Mouse (Mus musculus) myocyte (in vitro differentiated cells): ENCODE data around the gene Gprc5c. TPM values are rescaled to one million over a fixed set of nuclear protein-coding genes. Genes with fewer than 3 reads are reported as not detected.

ENCODE experiments used
- H3K27me3 ChIP-seq: one replicate; pipeline ENCODE4 v1.6.1; 2011; ENCODE audit not compliant: control insufficient read depth, insufficient read depth, insufficient read length
- H3K36me3 ChIP-seq: one replicate; pipeline ENCODE4 v1.6.1; 2011; ENCODE audit not compliant: control insufficient read depth, insufficient read depth
- H3K4me2 ChIP-seq: one replicate; pipeline ENCODE4 v1.6.1; 2011; ENCODE audit warnings: low read depth, control low read depth
- H3K4me3 ChIP-seq: one replicate; pipeline ENCODE4 v1.5.1; 2011; ENCODE audit warnings: mild to moderate bottlenecking, control low read depth, moderate library complexity
- H3K79me2 ChIP-seq: one replicate; pipeline ENCODE4 v1.6.1; 2011; ENCODE audit not compliant: control insufficient read depth, insufficient read depth
- H3ac ChIP-seq: one replicate; pipeline ENCODE4 v1.6.1; 2011; ENCODE audit not compliant: control insufficient read depth, insufficient read length
- CEBPB ChIP-seq: IDR thresholded peaks from 2 replicates; pipeline ENCODE4 v1.6.1; 2011; ENCODE audit warnings: mild to moderate bottlenecking, moderate library complexity; ENCODE audit not compliant: poor library complexity, insufficient read depth, severe bottlenecking
- E2F4 ChIP-seq: IDR thresholded peaks from one replicate; pipeline ENCODE4 v1.6.1; 2011; ENCODE audit warnings: mild to moderate bottlenecking, control low read depth, moderate library complexity; ENCODE audit not compliant: insufficient read depth
- MAX ChIP-seq: IDR thresholded peaks from one replicate; pipeline ENCODE4 v1.6.1; 2011; ENCODE audit warnings: low read depth, mild to moderate bottlenecking, control low read depth
- MYOD1 ChIP-seq, 3 experiments: IDR thresholded peaks; one replicate each; pipeline ENCODE4 v1.6.1; 2011; ENCODE audit warnings: control low read depth in 2 of 3, low read depth in 2 of 3, mild to moderate bottlenecking in 2 of 3, moderate library complexity in 1 of 3; ENCODE audit not compliant: insufficient read length in 2 of 3, control insufficient read depth in 1 of 3
- MYOG ChIP-seq, 3 experiments: IDR thresholded peaks; one replicate each; pipeline ENCODE4 v1.6.1; 2011; ENCODE audit warnings: control low read depth in 2 of 3, low read depth in 2 of 3, mild to moderate bottlenecking in 2 of 3; ENCODE audit not compliant: insufficient read length in 2 of 3, control insufficient read depth in 1 of 3, insufficient read depth in 1 of 3
- POLR2A ChIP-seq: IDR thresholded peaks from one replicate; pipeline ENCODE4 v1.6.1; 2011; ENCODE audit warnings: low read depth, mild to moderate bottlenecking, control low read depth, moderate library complexity; ENCODE audit not compliant: insufficient read length
- POLR2AphosphoS2 ChIP-seq: IDR thresholded peaks from one replicate; pipeline ENCODE4 v1.6.1; 2011; ENCODE audit warnings: low read depth, control low read depth; ENCODE audit not compliant: insufficient read length
- REST ChIP-seq: IDR thresholded peaks from one replicate; pipeline ENCODE4 v1.6.1; 2011; ENCODE audit warnings: mild to moderate bottlenecking, control low read depth, moderate library complexity; ENCODE audit not compliant: insufficient read depth, insufficient read length
- SRF ChIP-seq: IDR thresholded peaks from one replicate; pipeline ENCODE4 v1.6.1; 2011; ENCODE audit warnings: low read depth; ENCODE audit not compliant: control insufficient read depth, insufficient read length
- TCF12 ChIP-seq: IDR thresholded peaks from one replicate; pipeline ENCODE4 v1.6.1; 2011; ENCODE audit warnings: mild to moderate bottlenecking, control low read depth; ENCODE audit not compliant: poor library complexity, insufficient read depth, severe bottlenecking
- TCF3 ChIP-seq: IDR thresholded peaks from one replicate; pipeline ENCODE4 v1.6.1; 2011; ENCODE audit warnings: low read depth, control low read depth; ENCODE audit not compliant: insufficient read length
- USF1 ChIP-seq: IDR thresholded peaks from one replicate; pipeline ENCODE4 v1.6.1; 2011; ENCODE audit warnings: low read depth, mild to moderate bottlenecking, control low read depth, moderate library complexity
- polyA plus RNA-seq: library from polyadenylated mRNA; unstranded; fragments of >200 nt; fragmentation: generic; extraction: Trizol; gene quantifications from one replicate; pipeline ENCODE4 v1.2.1, GENCODE M21; 2012; ENCODE audit warnings: missing spikeins

Gprc5c gene
- polyA plus RNA-seq, 1 experiment = 172 TPM

DNA sequence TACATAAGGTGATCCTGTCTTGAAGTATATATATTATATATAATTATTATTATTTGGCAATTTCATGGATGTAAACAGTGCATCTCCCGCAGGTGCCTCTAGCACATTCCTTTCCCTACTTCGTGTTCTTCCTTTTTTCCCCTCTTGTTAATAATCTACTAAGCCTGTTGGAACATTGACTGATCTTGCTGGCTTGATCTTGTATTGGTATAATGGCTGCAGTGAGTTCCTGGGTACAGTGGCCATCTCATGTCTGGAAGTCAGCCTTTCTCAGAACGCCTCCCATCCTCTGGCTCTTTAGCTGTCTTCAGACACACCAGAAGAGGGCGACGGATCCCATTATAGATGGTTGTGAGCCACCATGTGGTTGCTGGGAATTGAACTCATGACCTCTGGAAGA is 5.2 kb downstream of the Gprc5c start:
- peaks cover 5% of the 10 kb centered on the region for H3K27me3 ChIP-seq
- H3K79me2 ChIP-seq = peaks cover 9% of the 10 kb centered on the region
- no peaks in the 10 kb centered on the region for H3K36me3 ChIP-seq
- no peak overlapping the region for H3ac ChIP-seq
- no peak overlapping the region for H3K4me3 ChIP-seq
- TF ChIP-seq MYOD1 (IDR thresholded peaks at IDR 0.05; ENCODE audit: control insufficient read depth in 1 of 3, insufficient read length in 2 of 3, low read depth in 2 of 3) (no peak), POLR2AphosphoS2 (no peak), POLR2A (no peak), TCF3 (no peak), E2F4 (no peak), CEBPB (no peak), MYOG (IDR thresholded peaks at IDR 0.05; ENCODE audit: control insufficient read depth in 1 of 3, insufficient read depth in 1 of 3, insufficient read length in 2 of 3, low read depth in 2 of 3) (no peak), TCF12 (no peak), USF1 (no peak), SRF (no peak), MAX (no peak), REST (no peak)
- H3K4me2 ChIP-seq = no peak overlapping the region

DNA sequence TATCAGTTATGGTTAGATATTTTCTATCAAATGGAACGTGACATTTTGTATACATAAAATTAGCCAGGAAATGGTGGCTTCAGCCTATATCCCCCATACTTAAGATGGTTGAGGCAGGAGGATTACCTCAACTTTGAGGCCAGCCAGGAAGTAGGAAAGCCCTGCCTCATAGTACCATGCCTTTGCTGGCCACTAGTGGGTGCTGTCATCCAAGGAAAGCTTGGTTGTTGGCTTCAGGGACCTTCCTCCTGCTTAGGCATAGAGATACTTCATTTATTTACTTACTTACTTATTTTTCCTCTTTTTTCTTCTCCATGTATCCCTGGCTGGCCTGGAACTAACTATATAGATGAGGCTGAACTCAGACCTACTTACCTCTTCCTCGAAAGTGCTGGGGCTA is 7.7 kb downstream of the Gprc5c start:
- Histone ChIP-seq H3K79me2 (peaks cover under 1% of the 10 kb centered on the region), H3ac (no peak overlapping the region), H3K27me3 (no peaks in the 10 kb centered on the region), H3K4me3 (no peak overlapping the region), H3K36me3 (no peaks in the 10 kb centered on the region), H3K4me2 (no peak overlapping the region)
- no peak for TF ChIP-seq TCF12
- TF ChIP-seq POLR2AphosphoS2 = no peak
- no peak for TF ChIP-seq USF1
- no peak for TF ChIP-seq CEBPB
- TF ChIP-seq MYOD1 (IDR thresholded peaks at IDR 0.05; ENCODE audit: control insufficient read depth in 1 of 3, insufficient read length in 2 of 3, low read depth in 2 of 3) = no peak
- no peak for TF ChIP-seq TCF3
- TF ChIP-seq SRF = no peak

DNA sequence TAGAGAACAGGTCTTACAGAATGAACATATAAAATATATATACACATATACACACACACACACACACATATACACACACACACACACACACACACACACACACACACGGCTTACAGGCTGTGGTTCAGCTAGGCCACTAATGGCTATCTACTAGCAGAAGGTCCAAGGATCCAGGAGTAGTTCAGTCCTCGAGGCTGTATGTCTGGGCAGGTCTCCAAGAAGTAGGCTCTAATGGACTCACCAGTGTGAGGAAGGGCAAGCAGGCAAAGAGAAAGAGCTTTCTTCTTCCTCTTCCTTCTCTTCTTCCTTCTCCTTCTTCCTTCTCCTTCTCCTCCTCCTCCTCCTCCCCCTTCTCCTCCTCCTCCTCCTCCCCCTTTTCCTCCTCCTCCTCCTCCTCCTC is 10.1 kb downstream of the Gprc5c start:
- no peaks in the 10 kb centered on the region for H3K79me2 ChIP-seq
- TF ChIP-seq POLR2A (no peak), SRF (no peak), MYOG (IDR thresholded peaks at IDR 0.05; ENCODE audit: control insufficient read depth in 1 of 3, insufficient read depth in 1 of 3, insufficient read length in 2 of 3, low read depth in 2 of 3) (no peak), MAX (no peak), USF1 (no peak), POLR2AphosphoS2 (no peak), CEBPB (no peak), TCF3 (no peak), E2F4 (no peak)
- H3ac ChIP-seq = no peak overlapping the region
- H3K4me2 ChIP-seq = no peak overlapping the region
- no peak overlapping the region for H3K4me3 ChIP-seq
- no peaks in the 10 kb centered on the region for H3K36me3 ChIP-seq
- no peaks in the 10 kb centered on the region for H3K27me3 ChIP-seq

DNA sequence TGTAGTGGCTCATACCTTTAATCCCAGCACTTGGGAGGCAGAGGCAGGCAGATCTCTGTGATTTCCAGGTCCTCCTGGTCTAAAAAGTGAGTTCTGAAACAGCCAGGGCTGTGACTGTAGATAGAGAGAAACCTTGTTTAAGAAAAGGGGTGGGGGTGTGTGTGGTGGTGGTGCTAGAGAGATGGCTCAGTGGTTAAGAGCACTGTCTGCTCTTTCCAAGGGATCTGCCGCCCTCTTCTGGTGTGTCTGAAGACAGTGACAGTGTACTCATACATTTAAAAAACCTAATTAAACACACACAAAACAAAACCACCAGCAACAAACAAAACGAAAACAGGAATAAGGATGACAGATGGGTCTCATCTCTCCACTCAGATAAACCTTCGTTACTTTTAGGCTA is 11.7 kb downstream of the Gprc5c start:
- no peak overlapping the region for H3K4me3 ChIP-seq
- no peaks in the 10 kb centered on the region for H3K27me3 ChIP-seq
- H3K4me2 ChIP-seq = no peak overlapping the region
- no peaks in the 10 kb centered on the region for H3K36me3 ChIP-seq
- H3K79me2 ChIP-seq = no peaks in the 10 kb centered on the region
- TF ChIP-seq REST (no peak), POLR2A (no peak), TCF3 (no peak), SRF (no peak), E2F4 (no peak), POLR2AphosphoS2 (no peak), MYOD1 (IDR thresholded peaks at IDR 0.05; ENCODE audit: control insufficient read depth in 1 of 3, insufficient read length in 2 of 3, low read depth in 2 of 3) (no peak), MAX (no peak), MYOG (IDR thresholded peaks at IDR 0.05; ENCODE audit: control insufficient read depth in 1 of 3, insufficient read depth in 1 of 3, insufficient read length in 2 of 3, low read depth in 2 of 3) (no peak)
- H3ac ChIP-seq = no peak overlapping the region

DNA sequence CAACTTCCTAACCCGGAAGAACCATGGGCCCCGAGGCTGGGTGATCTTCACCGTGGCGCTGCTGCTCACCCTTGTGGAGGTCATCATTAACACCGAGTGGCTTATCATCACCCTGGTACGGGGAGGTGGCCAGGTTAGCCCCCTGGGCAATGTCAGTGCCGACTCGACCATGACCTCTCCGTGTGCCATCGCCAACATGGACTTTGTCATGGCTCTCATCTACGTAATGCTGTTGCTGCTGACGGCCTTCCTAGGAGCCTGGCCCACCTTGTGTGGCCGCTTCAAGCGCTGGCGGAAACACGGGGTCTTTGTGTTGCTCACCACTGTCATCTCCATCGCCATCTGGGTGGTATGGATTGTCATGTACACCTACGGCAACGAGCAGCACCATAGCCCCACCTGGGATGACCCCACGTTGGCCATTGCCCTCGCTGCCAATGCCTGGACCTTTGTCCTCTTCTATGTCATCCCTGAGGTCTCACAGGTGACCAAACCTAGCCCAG is 13.0 kb downstream of the Gprc5c start:
- H3K4me2 ChIP-seq = no peak overlapping the region
- no peaks in the 10 kb centered on the region for H3K36me3 ChIP-seq
- no peaks in the 10 kb centered on the region for H3K27me3 ChIP-seq
- H3K4me3 ChIP-seq = no peak overlapping the region
- H3ac ChIP-seq = no peak overlapping the region
- no peaks in the 10 kb centered on the region for H3K79me2 ChIP-seq
- TF ChIP-seq TCF3 (no peak), E2F4 (no peak), SRF (no peak), POLR2AphosphoS2 (no peak)
